Mouse (Mus musculus): ENCODE results near the gene Daam1. TPM values are rescaled to one million over a fixed set of nuclear protein-coding genes. Genes with fewer than 3 reads are reported as not detected.
A peak's percentile ranks its signal among the peaks of the same experiment; 100 is the strongest.

Gene Daam1
- total RNA-seq, 2 experiments from 2014 or later: 68.1 to 82.1 TPM

- no peak for DNase-seq
- intact Hi-C loops (cut with DNase I): no loop called here
These were observed 89.1 kb downstream of the Daam1 start for GRCm38 (mm10) chr12:71919962-71920361.

GRCm38 (mm10) chr12:71922827-71923381 lies 92.0 kb downstream of the Daam1 start:
- intact Hi-C loops (cut with DNase I): no loop called here
- no peak for DNase-seq

- DNase-seq: no peak
- intact Hi-C loops (cut with DNase I): no loop called here
These were observed 94.2 kb downstream of the Daam1 start for GRCm38 (mm10) chr12:71924978-71925529.

DNA sequence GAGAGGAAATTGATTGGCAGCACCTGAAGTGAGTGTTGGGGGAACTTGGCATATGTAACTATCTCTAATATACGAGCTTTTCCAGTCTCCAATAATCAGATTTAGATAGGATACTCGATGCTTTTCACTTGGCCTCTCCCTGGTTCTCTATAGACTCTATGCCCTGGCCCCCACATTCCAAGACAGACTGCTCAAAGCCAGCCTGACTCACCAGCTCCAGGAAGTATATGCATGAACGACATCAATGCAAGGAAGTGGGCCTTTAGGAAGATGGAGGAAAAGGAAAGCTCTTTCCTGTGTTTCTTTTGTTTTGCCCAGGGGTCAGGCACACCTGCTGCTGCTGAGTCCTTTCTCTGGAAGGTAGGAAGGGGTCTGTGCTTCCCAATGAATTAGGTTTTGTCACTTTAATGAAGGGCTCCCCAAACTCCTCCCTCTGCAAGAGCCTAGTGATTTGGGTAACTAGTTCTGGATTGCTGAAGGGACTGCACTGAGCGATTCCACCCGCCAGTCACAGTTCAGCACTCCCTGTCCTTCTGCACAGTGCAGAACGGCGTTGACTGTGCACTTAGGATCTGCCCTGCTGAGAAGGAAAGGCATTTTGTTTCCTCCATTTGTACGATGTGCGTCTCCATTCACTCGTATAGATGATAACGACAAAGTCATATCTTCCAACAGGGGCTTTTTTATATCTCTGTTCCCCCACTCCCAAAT lies 95.3 kb downstream of the Daam1 start:
- no peak for DNase-seq
- intact Hi-C loops (cut with DNase I): no loop called here

DNA sequence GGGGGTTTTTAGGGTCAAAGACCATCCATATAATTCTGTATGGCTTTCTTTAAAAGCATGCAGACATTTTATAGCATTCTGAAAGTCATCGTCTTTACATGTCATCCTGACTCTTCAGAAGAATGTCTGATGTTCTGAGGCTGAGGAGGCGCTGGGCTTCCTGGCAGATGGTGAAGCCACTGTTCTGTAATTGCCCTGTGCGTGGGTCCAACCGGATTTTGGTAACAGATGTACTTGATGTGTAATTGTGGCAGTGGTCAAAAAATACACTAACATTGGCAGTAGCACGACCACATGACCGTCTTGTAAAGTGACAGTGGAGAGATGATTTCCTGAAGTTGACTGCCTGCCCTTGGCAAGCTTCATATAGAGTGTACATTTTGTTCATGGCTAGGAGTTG lies 97.2 kb downstream of the Daam1 start:
- no peak for DNase-seq
- intact Hi-C loops (cut with DNase I): no loop called here

DNA sequence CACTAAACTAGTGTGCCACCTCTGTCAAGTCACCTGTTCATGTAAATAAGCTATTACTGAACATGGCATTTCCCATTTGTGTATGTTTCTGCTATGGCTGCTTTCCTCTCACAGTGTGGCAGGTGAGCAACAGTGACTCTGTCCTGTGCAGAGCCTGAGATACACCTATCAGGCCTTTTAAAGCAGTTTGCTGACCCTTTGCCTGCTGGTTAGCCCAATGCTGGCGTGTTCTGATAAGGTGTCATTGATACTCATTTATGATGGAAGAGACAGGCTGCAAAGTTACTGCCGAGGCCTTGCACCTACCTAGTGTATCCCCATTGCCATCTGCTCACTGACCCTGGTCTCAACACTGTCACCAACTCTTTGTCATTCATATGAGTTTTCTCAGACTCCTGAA lies 99.0 kb downstream of the Daam1 start:
- intact Hi-C loops (cut with DNase I): no loop called here
- DNase-seq: no peak

- intact Hi-C loops (cut with DNase I): no loop called here
- no peak for DNase-seq
These were observed 101.8 kb downstream of the Daam1 start for GRCm38 (mm10) chr12:71932433-71933386.

- intact Hi-C loops (cut with DNase I): loop anchor here (2.0 kb wide), 1 partner anchor 49 kb away; no protein-coding TSS in a partner anchor
- no peak for DNase-seq
These were observed 103.2 kb downstream of the Daam1 start for GRCm38 (mm10) chr12:71933989-71934645.

GRCm38 (mm10) chr12:71936636-71937035 lies 105.8 kb downstream of the Daam1 start:
- peak; percentile 38 to 42 for DNase-seq
- intact Hi-C loops (cut with DNase I): loop anchor here (1.0 kb wide), 1 partner anchor 102 kb away; no protein-coding TSS in a partner anchor

DNA sequence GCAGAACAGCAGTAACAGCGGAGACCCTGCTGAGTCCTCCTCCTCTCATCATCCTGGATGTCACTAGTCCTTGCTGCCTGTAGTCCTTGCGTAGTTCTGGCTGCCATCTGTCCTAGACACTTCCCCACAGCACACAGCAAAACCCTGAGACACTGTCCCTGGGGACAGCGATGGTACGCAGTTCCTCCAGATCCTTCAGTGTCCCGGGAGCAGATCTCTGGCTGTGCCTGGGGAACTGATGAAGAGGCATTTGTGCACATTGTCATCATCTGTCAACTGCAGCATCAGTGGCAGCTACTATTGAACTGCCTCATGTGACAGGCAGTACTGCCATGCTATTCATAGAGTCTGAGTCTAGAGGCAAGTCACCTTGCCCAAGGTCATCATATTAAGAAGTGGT lies 107.6 kb downstream of the Daam1 start:
- intact Hi-C loops (cut with DNase I): no loop called here
- DNase-seq: peak; percentile 26 to 59

DNA sequence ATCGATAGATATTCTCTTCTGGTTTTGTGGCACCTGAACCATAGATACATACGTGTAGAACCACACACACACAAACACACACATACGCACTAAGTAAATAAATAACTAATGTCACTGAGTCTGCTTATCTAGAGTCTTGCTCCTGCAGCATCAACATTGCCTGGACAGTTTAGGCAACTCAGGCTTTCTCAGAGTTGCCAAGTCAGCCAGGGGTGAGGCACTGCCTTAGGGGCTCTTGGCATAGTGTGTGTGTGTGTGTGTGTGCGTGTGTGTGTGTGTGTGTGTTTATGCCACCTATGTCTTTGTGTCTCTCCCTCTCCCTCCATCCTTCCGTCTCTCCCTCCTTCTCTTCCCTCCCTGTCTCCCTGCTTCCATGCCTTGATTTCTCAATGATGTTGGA lies 110.4 kb downstream of the Daam1 start:
- no peak for DNase-seq
- intact Hi-C loops (cut with DNase I): loop anchor here (5.0 kb wide), 1 partner anchor 174 kb away; no protein-coding TSS in a partner anchor

DNA sequence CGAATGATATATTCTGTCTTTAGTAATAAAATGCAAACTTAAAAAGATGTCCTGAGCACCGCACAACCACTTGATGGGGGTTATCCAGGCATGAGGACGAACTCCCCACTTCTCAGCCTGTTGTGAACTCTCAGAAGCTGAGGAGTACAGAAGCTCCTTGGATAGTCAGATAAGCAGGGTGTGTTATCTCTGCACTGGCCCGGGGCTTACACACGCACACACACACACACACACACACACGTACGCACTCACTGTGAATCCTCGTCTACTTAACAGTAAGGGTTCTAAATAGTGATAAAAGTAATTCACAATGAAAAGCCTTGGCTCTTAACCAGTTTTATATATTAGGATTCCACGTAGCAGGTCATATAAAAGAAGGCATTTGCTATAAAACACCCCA lies 112.2 kb downstream of the Daam1 start:
- DNase-seq: no peak
- intact Hi-C loops (cut with DNase I): loop anchor here (5.0 kb wide), 1 partner anchor 176 kb away; no protein-coding TSS in a partner anchor

- intact Hi-C loops (cut with DNase I): loop anchor here (5.0 kb wide), 1 partner anchor 176 kb away; no protein-coding TSS in a partner anchor
- no peak for DNase-seq
These were observed 112.8 kb downstream of the Daam1 start for GRCm38 (mm10) chr12:71943646-71944045.

DNA sequence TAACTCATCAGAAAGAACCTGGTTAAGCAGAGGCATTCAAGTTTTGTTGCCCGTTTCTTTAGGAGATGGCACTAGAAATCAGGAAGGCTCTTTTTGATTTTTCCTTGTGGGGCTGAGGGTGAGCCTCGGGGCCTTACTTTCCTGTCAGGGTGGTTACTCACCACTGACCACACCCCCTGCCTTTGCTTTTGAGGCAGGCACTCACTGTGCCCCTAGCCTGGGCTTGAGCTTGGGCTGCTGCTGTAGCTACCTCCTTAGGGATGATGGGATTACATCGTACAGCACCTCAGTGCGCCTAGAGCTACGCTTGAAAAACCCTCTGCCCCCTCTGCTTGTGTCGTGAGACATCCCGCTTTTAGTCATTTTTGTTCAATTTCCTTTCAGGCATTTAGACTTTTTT lies 115.0 kb downstream of the Daam1 start:
- DNase-seq: no peak
- intact Hi-C loops (cut with DNase I): no loop called here

GRCm38 (mm10) chr12:71946448-71946847 lies 115.6 kb downstream of the Daam1 start:
- intact Hi-C loops (cut with DNase I): no loop called here
- no peak for DNase-seq

GRCm38 (mm10) chr12:71948972-71949371 lies 118.1 kb downstream of the Daam1 start:
- DNase-seq: no peak
- intact Hi-C loops (cut with DNase I): no loop called here

- intact Hi-C loops (cut with DNase I): no loop called here
- DNase-seq: no peak
These were observed 118.7 kb downstream of the Daam1 start for GRCm38 (mm10) chr12:71949606-71950005.

- DNase-seq: no peak
- intact Hi-C loops (cut with DNase I): no loop called here
These were observed 119.4 kb downstream of the Daam1 start for GRCm38 (mm10) chr12:71950095-71950877.

DNA sequence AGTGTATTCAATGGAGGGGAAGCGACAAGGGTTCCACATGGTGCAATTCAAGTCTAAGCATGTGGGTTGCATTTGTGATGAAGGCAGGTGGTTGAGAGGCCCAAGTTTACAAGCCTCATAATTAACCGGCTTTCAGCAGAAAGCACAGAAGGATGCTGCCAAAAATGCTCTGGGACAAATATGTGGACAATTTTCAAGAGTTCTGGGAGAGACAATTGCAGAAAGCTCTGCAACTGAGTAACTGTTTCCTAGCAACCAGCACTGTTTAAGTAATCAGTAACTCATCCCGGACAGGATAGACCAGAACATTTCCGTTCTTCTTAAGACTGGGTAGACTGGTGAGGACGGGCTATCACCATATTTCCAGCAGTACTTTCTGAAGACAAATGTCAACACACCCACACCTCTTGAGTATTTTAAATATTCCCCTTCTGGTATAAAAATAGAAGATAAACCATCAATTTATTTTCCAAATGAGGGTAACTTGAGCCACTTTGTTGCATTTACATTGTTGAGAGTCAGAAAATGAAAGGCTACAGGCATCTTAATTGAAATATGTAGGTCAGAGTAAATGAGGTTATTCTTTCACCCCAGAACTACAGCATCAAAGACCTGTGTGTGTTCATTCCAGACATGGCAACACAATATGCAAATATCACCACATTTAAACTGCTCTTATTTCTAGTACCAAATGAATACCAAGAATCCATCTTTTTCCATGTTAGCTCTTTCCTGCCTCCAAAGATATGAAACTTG lies 123.5 kb downstream of the Daam1 start:
- DNase-seq: no peak
- intact Hi-C loops (cut with DNase I): no loop called here

All from heart, postnatal 36 days (tissue).